Comparison of ENCODE assay signal across 18 mouse cellular contexts in genomic region chr6:90839972-90840371, GRCm38 (mm10).
"Had no signal": no experiment of that assay in that cellular context is flagged by ENCODE, and none has a peak within 500 bp of the region (broad histone marks: within the 10 kb centered on the region; RNA-seq: fewer than 3 reads in every experiment).

No protein-coding gene starts in this region.

- H3K27ac ChIP-seq: macrophage; neural tube, embryonic 13.5 days; neural tube, embryonic 15.5 days had no signal

- H3K9ac ChIP-seq: lung, embryonic 14.5 days; neural tube, embryonic 13.5 days; neural tube, embryonic 15.5 days had no signal

- DNase-seq: lung, adult 18-20 months; lung, embryonic 14.5 days; lung, postnatal 10 days; lung, postnatal 36 days; midbrain, embryonic 14.5 days; retina, postnatal 1 day; right cerebral cortex, adult 18-20 months; right cerebral cortex, postnatal 25 days; right cerebral cortex, postnatal 4 days; spleen, adult 18-20 months; thymus, adult 18-20 months; thymus, postnatal 14 days; thymus, postnatal 36 days had no signal

- ATAC-seq: midbrain, embryonic 16.5 days had no signal

- H3K36me3 ChIP-seq: neural tube, embryonic 13.5 days; neural tube, embryonic 15.5 days had no signal

- H3K4me1 ChIP-seq: neural tube, embryonic 13.5 days had no signal

- H3K4me3 ChIP-seq: myocyte; neural tube, embryonic 13.5 days; neural tube, embryonic 15.5 days had no signal

- H3K27me3 ChIP-seq: neural tube, embryonic 13.5 days; neural tube, embryonic 15.5 days had no signal
